Mouse (Mus musculus): ENCODE results near the gene Selenow.

GRCm38 (mm10) chr7:15905861-15906260 lies 16.3 kb downstream of the Selenow start:
- no peak for TF ChIP-seq CTCF (IDR thresholded peaks at IDR 0.05; ENCODE audit: low read depth, low read length)
- TF ChIP-seq POLR2A (IDR thresholded peaks at IDR 0.05; ENCODE audit: extremely low read depth, insufficient read depth, low read length) = no peak

Measured in liver, adult 2 months (tissue).